In genomic region chr11:88629165-88629564, GRCm38 (mm10) we compare ENCODE assay signal across 8 mouse cellular contexts.
DNase-seq lines count a peak whose midpoint lies in the region; ATAC-seq and TF ChIP-seq lines count a peak whose summit lies in the region.
"Had no signal": no experiment of that assay in that cellular context is flagged by ENCODE, and none has a peak within 500 bp of the region (broad histone marks: within the 10 kb centered on the region; RNA-seq: fewer than 3 reads in every experiment).

No protein-coding gene starts in this region.

- H3K9me3 ChIP-seq in embryonic facial prominence, embryonic 12.5 days = no peaks in the 10 kb centered on the region
- no peaks in the 10 kb centered on the region for H3K9me3 ChIP-seq in hindbrain, embryonic 16.5 days (ENCODE audit: control insufficient read depth, low read length)
- H3K9me3 ChIP-seq in stomach, embryonic 14.5 days (ENCODE audit: control insufficient read depth, low read depth, low read length) = no peaks in the 10 kb centered on the region

- no peak overlapping the region for H3K4me3 ChIP-seq in left cerebral cortex, adult 2 months
- no peak overlapping the region for H3K4me3 ChIP-seq in embryonic facial prominence, embryonic 12.5 days
- H3K4me3 ChIP-seq in hindbrain, embryonic 16.5 days (ENCODE audit: low read length) = no peak overlapping the region
- no peak overlapping the region for H3K4me3 ChIP-seq in stomach, embryonic 14.5 days (ENCODE audit: low read depth, low read length)

- peak overlapping the region; percentile 57 for H3K27ac ChIP-seq in left cerebral cortex, adult 2 months
- peak overlapping the region; percentile 58 for H3K27ac ChIP-seq in embryonic facial prominence, embryonic 12.5 days
- peak overlapping the region; percentile 71 for H3K27ac ChIP-seq in hindbrain, embryonic 16.5 days (ENCODE audit: low read depth, low read length)
- H3K27ac ChIP-seq in stomach, embryonic 14.5 days (ENCODE audit: low read length) = peak overlapping the region; percentile 67; the same call in 1 of the 2 replicates

- no peak overlapping the region for H3K4me2 ChIP-seq in embryonic facial prominence, embryonic 12.5 days (replicated peaks)
- no peak overlapping the region for H3K4me2 ChIP-seq in hindbrain, embryonic 16.5 days (ENCODE audit: low read length)
- H3K4me2 ChIP-seq in stomach, embryonic 14.5 days (replicated peaks; ENCODE audit: low read depth, low read length) = no peak overlapping the region

- intact Hi-C loops in left cerebral cortex, adult 2 months (cut with DNase I) = no loop called here
- intact Hi-C loops in left cerebral cortex, postnatal 14 days (cut with DNase I) = loop anchor here (5.0 kb wide), 1 partner anchor 47 kb away; no protein-coding TSS in a partner anchor

- DNase-seq in left cerebral cortex, adult 2 months (ENCODE audit: extremely low spot score in 1 of 2, low spot score in 2 of 2) = no peak
- no peak for DNase-seq in left cerebral cortex, adult 18-20 months (ENCODE audit: low spot score in 2 of 2)
- DNase-seq in Muller cell, postnatal 12 days (ENCODE audit: inconsistent ontology term) = no peak
- DNase-seq in left cerebral cortex, postnatal 14 days (ENCODE audit: low spot score in 2 of 2) = no peak
- DNase-seq: cerebellum, adult 9-11 months had no signal

- H3K4me1 ChIP-seq in embryonic facial prominence, embryonic 12.5 days = peaks cover 44% of the 10 kb centered on the region
- H3K4me1 ChIP-seq in hindbrain, embryonic 16.5 days (ENCODE audit: control insufficient read depth, insufficient read depth, low read depth, low read length) = peaks cover 25% of the 10 kb centered on the region
- peaks cover 32% of the 10 kb centered on the region for H3K4me1 ChIP-seq in stomach, embryonic 14.5 days (ENCODE audit: control insufficient read depth, insufficient read depth, low read length)

- TF ChIP-seq CTCF in left cerebral cortex, adult 2 months (IDR thresholded peaks at IDR 0.05) = no peak

- no peak overlapping the region for H3K9ac ChIP-seq in embryonic facial prominence, embryonic 12.5 days
- H3K9ac ChIP-seq in hindbrain, embryonic 16.5 days (ENCODE audit: low read depth, low read length) = 0 out of 2 replicates have a peak overlapping the region, but pooled peaks have one; percentile 33
- no peak overlapping the region for H3K9ac ChIP-seq in stomach, embryonic 14.5 days (replicated peaks; ENCODE audit: low read depth, low read length)

- ATAC-seq in embryonic facial prominence, embryonic 12.5 days (ENCODE audit: insufficient number of reproducible peaks, insufficient read depth, low FRiP score, low TSS enrichment) = no peak
- peak; percentile 11; the same call in 1 of the 2 replicates for ATAC-seq in hindbrain, embryonic 16.5 days
- ATAC-seq in stomach, embryonic 14.5 days (ENCODE audit: insufficient number of reproducible peaks, insufficient read depth, low FRiP score, low read depth) = no peak

- H3K27me3 ChIP-seq in embryonic facial prominence, embryonic 12.5 days = no peaks in the 10 kb centered on the region
- no peaks in the 10 kb centered on the region for H3K27me3 ChIP-seq in hindbrain, embryonic 16.5 days (replicated peaks; ENCODE audit: control insufficient read depth, insufficient read depth, low read length)
- H3K27me3 ChIP-seq in stomach, embryonic 14.5 days (ENCODE audit: control insufficient read depth, insufficient read depth, low read length) = no peaks in the 10 kb centered on the region

- 75% methylated on average over 4 of the region's 4 CpGs for WGBS in embryonic facial prominence, embryonic 12.5 days
- 58% methylated on average over 4 of the region's 4 CpGs for WGBS in hindbrain, embryonic 16.5 days
- 60% methylated on average over 4 of the region's 4 CpGs for WGBS in stomach, embryonic 14.5 days

- H3K36me3 ChIP-seq in embryonic facial prominence, embryonic 12.5 days = no peaks in the 10 kb centered on the region
- no peaks in the 10 kb centered on the region for H3K36me3 ChIP-seq in hindbrain, embryonic 16.5 days (ENCODE audit: control insufficient read depth, insufficient read depth, low read length)
- no peaks in the 10 kb centered on the region for H3K36me3 ChIP-seq in stomach, embryonic 14.5 days (ENCODE audit: control insufficient read depth, insufficient read depth, low read length)
